Mouse (Mus musculus) hindbrain, embryonic 15.5 days (tissue): ENCODE data around the gene Lingo3. TPM values are rescaled to one million over a fixed set of nuclear protein-coding genes. Genes with fewer than 3 reads are reported as not detected.

ENCODE experiments used
- ATAC-seq: fragments of 200-750 bp; cut with Nextera tagmentation; 2 replicates; pipeline ENCODE4 v1.8.0; 2017; ENCODE audit warnings: low read depth, moderate number of reproducible peaks, moderate TSS enrichment; ENCODE audit not compliant: low FRiP score
- H3K27ac ChIP-seq: fragments of 300-500 bp; sonication (generic); replicated peaks from 2 replicates; pipeline ENCODE4 v1.5.1; 2015; ENCODE audit warnings: mild to moderate bottlenecking, inconsistent platforms
- H3K27me3 ChIP-seq: fragments of 300-500 bp; sonication (generic); 2 replicates; pipeline ENCODE4 v1.6.1; 2015; ENCODE audit warnings: control low read depth, inconsistent platforms
- H3K36me3 ChIP-seq: fragments of 300-500 bp; sonication (generic); 2 replicates; pipeline ENCODE4 v1.6.1; 2015; ENCODE audit warnings: control low read depth, inconsistent platforms
- H3K4me1 ChIP-seq: fragments of 300-500 bp; sonication (generic); replicated peaks from 2 replicates; pipeline ENCODE4 v1.6.1; 2015; ENCODE audit warnings: control low read depth, inconsistent platforms
- H3K4me2 ChIP-seq: fragments of 300-500 bp; sonication (generic); 2 replicates; pipeline ENCODE4 v1.6.1; 2015; ENCODE audit warnings: moderate library complexity, mild to moderate bottlenecking, inconsistent platforms
- H3K4me3 ChIP-seq: fragments of 300-500 bp; sonication (generic); 2 replicates; pipeline ENCODE4 v1.5.1; 2015; ENCODE audit warnings: mild to moderate bottlenecking, inconsistent platforms
- H3K9ac ChIP-seq: fragments of 300-500 bp; sonication (generic); 2 replicates; pipeline ENCODE4 v1.6.1; 2015; ENCODE audit warnings: inconsistent platforms
- H3K9me3 ChIP-seq: fragments of 300-500 bp; sonication (generic); 2 replicates; pipeline ENCODE4 v1.6.1; 2016; ENCODE audit warnings: control low read depth, inconsistent platforms
- WGBS: fragments of 180-500 bp; shearing (Covaris S2); methylation state at CpG from one replicate; pipeline ENCODE4 v1.1.7; 2015; 5-methylcytosine and 5-hydroxymethylcytosine counted together
- polyA plus RNA-seq: library from polyadenylated mRNA; unstranded; fragments of >200 nt; fragmentation: Nextera tagmentation; extraction: Ambion mirVana; gene quantifications from 2 replicates; pipeline ENCODE4 v1.2.1, GENCODE M21; 2015

Gene Lingo3
- polyA plus RNA-seq, result 15.8 and 18.5 TPM in 2 replicates

DNA sequence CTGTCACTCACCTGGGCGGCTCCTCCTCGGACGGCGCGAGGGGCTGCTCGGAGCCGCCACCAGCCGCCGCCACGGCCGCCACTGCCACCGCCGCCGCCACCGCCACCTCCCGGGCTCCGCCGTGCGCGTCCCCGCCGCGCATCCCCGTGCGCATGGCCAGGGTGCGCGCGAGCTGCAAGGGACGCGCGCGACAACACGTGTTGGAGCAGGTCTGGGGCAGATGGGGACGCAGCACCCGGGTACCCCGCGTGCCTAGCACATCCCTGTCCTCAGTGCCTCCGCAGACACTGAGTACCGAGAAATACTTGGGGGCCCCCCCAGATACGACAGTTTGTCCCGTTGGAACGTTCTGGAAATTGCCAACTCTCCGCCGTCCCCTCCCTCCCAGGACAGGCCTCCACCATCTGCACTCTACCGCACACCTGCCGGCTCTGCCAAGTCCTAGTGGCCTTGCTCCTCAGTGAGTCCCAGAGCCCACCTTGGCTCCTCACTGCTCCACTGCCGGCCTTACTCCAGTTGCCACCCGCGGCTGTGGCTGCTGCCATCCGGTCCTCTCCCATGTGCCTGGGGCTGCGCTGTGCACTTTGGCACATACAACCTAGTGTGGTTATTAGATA is at the start of gene Lingo3:
Gene Lingo3 (minus strand): TSS at position 109 of the 617 bp plus-strand sequence.
- H3K4me2 ChIP-seq, result peak within 1 kb of the TSS; percentile 85
- H3K36me3 ChIP-seq, result no peaks in the 10 kb centered on the region
- H3K4me3 ChIP-seq, result peak within 1 kb of the TSS; percentile 66
- peak within 1 kb of the TSS; percentile 74 for H3K9ac ChIP-seq
- H3K9me3 ChIP-seq, result no peaks in the 10 kb centered on the region
- H3K4me1 ChIP-seq, result peaks cover 16% of the 10 kb centered on the region
- WGBS, result 7% methylated on average over 37 of the region's 51 CpGs
- ATAC-seq, result peak; percentile 64
- H3K27ac ChIP-seq, result peak within 1 kb of the TSS; percentile 17; the same call in 1 of the 2 replicates
- H3K27me3 ChIP-seq, result peaks cover 22% of the 10 kb centered on the region

GRCm38 (mm10) chr10:80887181-80887580 is 43.3 kb upstream of the Lingo3 start:
- H3K4me2 ChIP-seq, result no peak overlapping the region
- WGBS, result 71% methylated on average over 11 of the region's 11 CpGs

GRCm38 (mm10) chr10:80881301-80881700 is 37.5 kb upstream of the Lingo3 start:
- no peaks in the 10 kb centered on the region for H3K27me3 ChIP-seq
- 26% methylated on average over 10 of the region's 10 CpGs for WGBS
- H3K4me3 ChIP-seq, result no peak overlapping the region
- ATAC-seq, result no peak
- H3K4me2 ChIP-seq, result no peak overlapping the region
- H3K9ac ChIP-seq, result no peak overlapping the region
- H3K36me3 ChIP-seq, result no peaks in the 10 kb centered on the region
- no peak overlapping the region for H3K27ac ChIP-seq
- no peaks in the 10 kb centered on the region for H3K4me1 ChIP-seq
- no peaks in the 10 kb centered on the region for H3K9me3 ChIP-seq

More at GRCm38 (mm10) chr10:80887181-80887580, 43.3 kb upstream of the Lingo3 start:
- Histone ChIP-seq H3K27ac (no peak overlapping the region), H3K4me1 (no peaks in the 10 kb centered on the region), H3K4me3 (no peak overlapping the region), H3K9ac (no peak overlapping the region), H3K27me3 (peaks cover 9% of the 10 kb centered on the region; the same call in 1 of the 2 replicates), H3K9me3 (no peaks in the 10 kb centered on the region), H3K36me3 (no peaks in the 10 kb centered on the region)
- no peak for ATAC-seq

DNA sequence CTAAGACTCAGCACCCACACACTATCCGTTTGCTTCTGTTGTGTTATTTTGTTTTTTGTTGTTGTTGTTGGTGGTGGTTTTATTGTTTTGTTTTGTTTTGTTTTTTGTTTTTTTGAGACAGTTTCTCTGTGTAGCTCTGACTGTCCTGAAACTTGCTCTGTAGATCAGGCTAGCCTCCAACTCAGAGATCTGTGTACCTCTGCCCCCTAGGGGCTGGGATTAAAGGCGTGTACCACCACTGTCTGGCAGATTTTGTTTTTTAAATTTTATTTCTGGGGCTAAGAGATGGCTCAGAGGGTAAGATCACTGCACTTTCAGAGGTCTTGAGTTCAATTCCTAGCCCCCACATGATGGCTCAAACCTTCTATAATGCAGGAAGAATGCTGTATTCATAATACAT is 37.1 kb upstream of the Lingo3 start:
- Histone ChIP-seq H3K27ac (no peak overlapping the region), H3K9me3 (no peaks in the 10 kb centered on the region), H3K36me3 (no peaks in the 10 kb centered on the region), H3K27me3 (no peaks in the 10 kb centered on the region), H3K4me3 (no peak overlapping the region), H3K9ac (no peak overlapping the region), H3K4me2 (no peak overlapping the region), H3K4me1 (no peaks in the 10 kb centered on the region)
- no peak for ATAC-seq
- WGBS, result 69% methylated on average over 2 of the region's 2 CpGs

DNA sequence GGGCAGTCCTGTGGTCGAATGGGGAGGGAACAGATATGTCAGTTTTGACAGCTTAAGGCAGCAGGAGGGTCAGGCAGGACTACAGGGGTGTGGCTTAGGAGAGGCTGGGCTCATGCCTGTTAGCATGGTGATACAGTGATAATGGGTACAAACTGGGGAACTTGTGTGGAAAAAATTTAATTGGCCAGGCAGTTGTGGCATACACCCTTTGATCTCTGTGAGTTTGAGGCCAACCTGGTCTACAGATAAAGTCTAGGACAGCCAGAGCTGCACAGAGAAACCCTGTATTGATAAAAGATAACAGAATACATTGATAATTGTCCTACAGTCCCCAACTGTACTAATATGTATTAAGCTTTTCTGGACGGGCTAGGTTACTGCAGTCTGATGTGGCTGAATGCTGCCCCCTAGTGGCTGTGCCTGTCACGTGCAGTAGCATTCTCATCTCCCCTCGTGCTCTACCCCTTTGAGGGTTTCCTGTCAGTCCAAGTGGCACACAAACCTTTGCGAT is 36.3 kb upstream of the Lingo3 start:
- no peaks in the 10 kb centered on the region for H3K36me3 ChIP-seq
- no peak overlapping the region for H3K4me2 ChIP-seq
- H3K4me1 ChIP-seq, result no peaks in the 10 kb centered on the region
- no peak overlapping the region for H3K27ac ChIP-seq
- no peaks in the 10 kb centered on the region for H3K27me3 ChIP-seq
- WGBS, result 25% methylated on average over 5 of the region's 5 CpGs
- H3K4me3 ChIP-seq, result no peak overlapping the region
- peak; percentile 38; the same call in 1 of the 2 replicates for ATAC-seq
- no peaks in the 10 kb centered on the region for H3K9me3 ChIP-seq
- no peak overlapping the region for H3K9ac ChIP-seq

DNA sequence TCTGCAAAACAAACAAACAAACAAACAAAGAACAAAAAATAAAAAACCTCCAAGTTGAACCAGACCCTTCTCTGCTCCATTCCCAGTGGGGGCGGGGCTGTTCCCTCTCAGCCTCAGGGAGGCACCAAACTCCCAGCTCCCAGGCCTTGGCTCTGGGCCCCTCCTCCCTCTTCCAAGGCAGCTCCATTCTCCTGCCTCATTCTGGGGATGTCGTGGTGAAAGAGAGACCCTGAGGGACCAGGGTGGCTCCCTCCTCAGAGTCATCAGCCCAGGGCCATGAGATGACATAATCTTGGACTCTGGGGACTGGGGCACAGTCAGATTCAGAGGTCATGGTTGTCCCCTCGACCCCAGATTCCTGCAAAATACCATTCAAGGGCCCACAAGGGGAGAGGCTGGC is 32.8 kb upstream of the Lingo3 start:
- H3K4me2 ChIP-seq, result no peak overlapping the region
- no peak for ATAC-seq
- H3K27me3 ChIP-seq, result 0 out of 2 replicates have a peak, but pooled peaks cover under 1% of the 10 kb centered on the region
- WGBS, result 22% methylated on average over 3 of the region's 3 CpGs
- H3K4me1 ChIP-seq, result no peaks in the 10 kb centered on the region
- no peak overlapping the region for H3K27ac ChIP-seq
- H3K4me3 ChIP-seq, result no peak overlapping the region
- no peak overlapping the region for H3K9ac ChIP-seq
- H3K36me3 ChIP-seq, result no peaks in the 10 kb centered on the region
- no peaks in the 10 kb centered on the region for H3K9me3 ChIP-seq

DNA sequence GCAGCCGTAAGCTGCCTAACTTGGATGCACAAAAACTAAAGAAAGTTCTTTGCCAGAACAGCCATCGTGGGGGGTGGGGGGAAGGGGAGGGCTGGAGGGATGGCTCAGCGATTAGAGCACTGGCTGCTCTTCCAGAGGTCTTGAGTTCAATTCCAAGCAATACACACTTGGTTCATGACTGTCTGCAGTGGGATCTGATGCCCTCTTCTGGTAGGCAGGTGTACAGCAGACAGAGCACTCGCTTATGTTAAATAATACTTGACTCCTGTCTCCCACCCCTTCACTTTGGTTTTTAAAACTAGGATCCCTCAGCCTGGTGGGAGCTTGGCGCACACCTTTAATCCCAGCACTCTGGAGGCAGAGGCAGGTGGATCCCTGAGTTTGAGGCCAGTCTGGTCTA is 32.2 kb upstream of the Lingo3 start:
- Histone ChIP-seq H3K36me3 (no peaks in the 10 kb centered on the region), H3K27me3 (0 out of 2 replicates have a peak, but pooled peaks cover 2% of the 10 kb centered on the region), H3K4me2 (no peak overlapping the region), H3K4me3 (no peak overlapping the region), H3K27ac (no peak overlapping the region), H3K9ac (no peak overlapping the region), H3K9me3 (no peaks in the 10 kb centered on the region), H3K4me1 (no peaks in the 10 kb centered on the region)
- no peak for ATAC-seq
- WGBS, result 30% methylated on average over 5 of the region's 5 CpGs

DNA sequence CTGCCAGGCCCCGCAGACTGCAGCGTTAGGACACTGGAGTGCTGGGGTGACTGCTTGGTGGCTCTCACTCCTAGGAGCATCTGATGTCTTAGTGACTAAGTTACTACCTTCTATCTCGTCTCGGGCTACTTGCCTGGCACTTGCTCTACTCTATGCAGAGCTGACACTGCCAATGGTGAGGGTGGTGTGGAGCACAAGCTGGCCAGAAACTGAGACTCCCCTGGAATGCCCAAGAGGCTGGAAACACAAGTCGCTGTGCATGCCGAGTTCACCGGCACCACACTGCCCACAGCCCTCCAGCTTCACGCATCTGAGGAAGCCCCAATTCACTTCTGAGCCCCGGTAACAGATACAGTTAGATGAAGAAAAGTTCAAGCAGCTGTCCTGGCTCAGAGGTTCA is 30.2 kb upstream of the Lingo3 start:
- no peak overlapping the region for H3K9ac ChIP-seq
- H3K4me3 ChIP-seq, result no peak overlapping the region
- H3K9me3 ChIP-seq, result no peaks in the 10 kb centered on the region
- H3K4me2 ChIP-seq, result no peak overlapping the region
- ATAC-seq, result no peak
- WGBS, result 77% methylated on average over 9 of the region's 9 CpGs
- H3K27me3 ChIP-seq, result 0 out of 2 replicates have a peak, but pooled peaks cover 2% of the 10 kb centered on the region
- no peak overlapping the region for H3K27ac ChIP-seq
- H3K36me3 ChIP-seq, result no peaks in the 10 kb centered on the region
- no peaks in the 10 kb centered on the region for H3K4me1 ChIP-seq

GRCm38 (mm10) chr10:80871581-80871980 is 27.7 kb upstream of the Lingo3 start, which contains the start of gene Tmprss9:
Gene Tmprss9, plus strand, starts transcription at chr10:80871848.
- WGBS, result 31% methylated on average over 9 of the region's 9 CpGs
- H3K4me1 ChIP-seq, result no peaks in the 10 kb centered on the region
- no peak within 1 kb of the TSS for H3K9ac ChIP-seq
- H3K4me3 ChIP-seq, result no peak within 1 kb of the TSS
- H3K36me3 ChIP-seq, result peaks cover 12% of the 10 kb centered on the region; the same call in 1 of the 2 replicates
- no peak within 1 kb of the TSS for H3K27ac ChIP-seq
- H3K27me3 ChIP-seq, result 0 out of 2 replicates have a peak, but pooled peaks cover 2% of the 10 kb centered on the region
- no peak within 1 kb of the TSS for H3K4me2 ChIP-seq
- ATAC-seq, result no peak
- no peaks in the 10 kb centered on the region for H3K9me3 ChIP-seq

GRCm38 (mm10) chr10:80870993-80871392 is 27.2 kb upstream of the Lingo3 start:
- 75% methylated on average over 2 of the region's 6 CpGs for WGBS
- Histone ChIP-seq H3K27ac (no peak overlapping the region), H3K4me3 (no peak overlapping the region), H3K36me3 (peaks cover 14% of the 10 kb centered on the region; the same call in 1 of the 2 replicates), H3K4me1 (no peaks in the 10 kb centered on the region), H3K27me3 (0 out of 2 replicates have a peak, but pooled peaks cover 2% of the 10 kb centered on the region), H3K4me2 (no peak overlapping the region), H3K9ac (no peak overlapping the region), H3K9me3 (no peaks in the 10 kb centered on the region)
- ATAC-seq, result no peak

GRCm38 (mm10) chr10:80864446-80864845 is 20.6 kb upstream of the Lingo3 start:
- 67% methylated on average over 16 of the region's 16 CpGs for WGBS
- H3K36me3 ChIP-seq, result peaks cover 51% of the 10 kb centered on the region
- no peak for ATAC-seq

GRCm38 (mm10) chr10:80862305-80862704 is 18.5 kb upstream of the Lingo3 start:
- Histone ChIP-seq H3K4me1 (peaks cover 20% of the 10 kb centered on the region), H3K27me3 (no peaks in the 10 kb centered on the region), H3K9ac (no peak overlapping the region), H3K9me3 (no peaks in the 10 kb centered on the region), H3K4me2 (no peak overlapping the region), H3K4me3 (no peak overlapping the region), H3K36me3 (peaks cover 42% of the 10 kb centered on the region), H3K27ac (no peak overlapping the region)
- no peak for ATAC-seq
- 94% methylated on average over 5 of the region's 5 CpGs for WGBS

More at GRCm38 (mm10) chr10:80864446-80864845, 20.6 kb upstream of the Lingo3 start:
- no peak overlapping the region for H3K9ac ChIP-seq
- no peak overlapping the region for H3K4me3 ChIP-seq
- no peak overlapping the region for H3K27ac ChIP-seq
- peaks cover 4% of the 10 kb centered on the region; the same call in 1 of the 2 replicates for H3K4me1 ChIP-seq
- H3K27me3 ChIP-seq, result no peaks in the 10 kb centered on the region
- H3K4me2 ChIP-seq, result no peak overlapping the region
- no peaks in the 10 kb centered on the region for H3K9me3 ChIP-seq
